Mouse (Mus musculus) embryonic facial prominence, embryonic 13.5 days (tissue): ENCODE measurements around the gene Ttyh2. TPM values are rescaled to one million over a fixed set of nuclear protein-coding genes. Genes with fewer than 3 reads are reported as not detected.

Source experiments
- ATAC-seq: fragments of 200-750 bp; cut with Nextera tagmentation; 2 replicates; pipeline ENCODE4 v1.8.0; 2017; ENCODE audit warnings: low read depth; ENCODE audit not compliant: insufficient number of reproducible peaks, insufficient read depth, low FRiP score, low TSS enrichment
- H3K27ac ChIP-seq: fragments of 300-500 bp; sonication (generic); 2 replicates; pipeline ENCODE4 v1.5.1; 2015; ENCODE audit warnings: moderate library complexity, mild to moderate bottlenecking, inconsistent platforms
- H3K27me3 ChIP-seq: fragments of 300-500 bp; sonication (generic); 2 replicates; pipeline ENCODE4 v1.6.1; 2015; ENCODE audit warnings: mild to moderate bottlenecking, inconsistent platforms
- H3K36me3 ChIP-seq: fragments of 300-500 bp; sonication (generic); 2 replicates; pipeline ENCODE4 v1.6.1; 2015; ENCODE audit warnings: mild to moderate bottlenecking, inconsistent platforms
- H3K4me1 ChIP-seq: fragments of 300-500 bp; sonication (generic); 2 replicates; pipeline ENCODE4 v1.6.1; 2015; ENCODE audit warnings: inconsistent platforms
- H3K4me2 ChIP-seq: fragments of 300-500 bp; sonication (generic); 2 replicates; pipeline ENCODE4 v1.6.1; 2015; ENCODE audit warnings: moderate library complexity, mild to moderate bottlenecking, inconsistent platforms
- H3K4me3 ChIP-seq: fragments of 300-500 bp; sonication (generic); 2 replicates; pipeline ENCODE4 v1.5.1; 2015; ENCODE audit warnings: mild to moderate bottlenecking, inconsistent platforms
- H3K9ac ChIP-seq: fragments of 300-500 bp; sonication (generic); 2 replicates; pipeline ENCODE4 v1.6.1; 2015; ENCODE audit warnings: mild to moderate bottlenecking, inconsistent platforms
- H3K9me3 ChIP-seq: fragments of 300-500 bp; sonication (generic); 2 replicates; pipeline ENCODE4 v1.6.1; 2016; ENCODE audit warnings: inconsistent platforms
- WGBS: fragments of 180-500 bp; shearing (Covaris S2); methylation state at CpG from one replicate; pipeline ENCODE4 v1.1.7; 2015; ENCODE audit warnings: mixed read lengths; 5-methylcytosine and 5-hydroxymethylcytosine counted together
- polyA plus RNA-seq: library from polyadenylated mRNA; unstranded; fragments of >200 nt; fragmentation: Nextera tagmentation; extraction: Ambion mirVana; gene quantifications from 2 replicates; pipeline ENCODE4 v1.2.1, GENCODE M21; 2015

Gene Ttyh2
- polyA plus RNA-seq, 1 experiment from 2014 or later = 18.2 TPM

DNA sequence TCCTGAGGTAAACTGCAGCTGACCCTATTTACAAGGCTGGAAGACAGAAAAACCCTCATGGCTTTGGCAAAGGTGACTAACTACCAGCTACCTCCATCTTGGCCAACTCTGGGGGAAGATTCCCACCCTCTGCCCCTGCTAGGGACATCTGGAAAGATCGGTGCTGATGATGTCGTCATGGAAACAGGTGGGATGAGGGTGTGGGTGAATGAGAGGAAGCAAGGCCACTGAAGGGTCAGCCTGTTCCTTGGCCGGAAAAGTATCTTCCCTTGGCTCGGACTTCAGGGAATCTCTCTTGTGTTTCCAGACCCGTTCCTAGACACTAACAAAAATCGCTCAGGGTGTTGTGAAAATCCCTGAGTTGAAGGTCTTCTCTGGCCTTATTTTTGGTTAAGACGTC, 40.3 kb downstream of the Ttyh2 start:
- no peak overlapping the region for H3K4me3 ChIP-seq
- H3K9me3 ChIP-seq = no peaks in the 10 kb centered on the region
- no peaks in the 10 kb centered on the region for H3K27me3 ChIP-seq
- H3K9ac ChIP-seq = no peak overlapping the region
- peaks cover 22% of the 10 kb centered on the region for H3K36me3 ChIP-seq
- H3K27ac ChIP-seq = no peak overlapping the region
- 73% methylated on average over 7 of the region's 7 CpGs for WGBS
- no peak for ATAC-seq
- no peaks in the 10 kb centered on the region for H3K4me1 ChIP-seq
- no peak overlapping the region for H3K4me2 ChIP-seq

DNA sequence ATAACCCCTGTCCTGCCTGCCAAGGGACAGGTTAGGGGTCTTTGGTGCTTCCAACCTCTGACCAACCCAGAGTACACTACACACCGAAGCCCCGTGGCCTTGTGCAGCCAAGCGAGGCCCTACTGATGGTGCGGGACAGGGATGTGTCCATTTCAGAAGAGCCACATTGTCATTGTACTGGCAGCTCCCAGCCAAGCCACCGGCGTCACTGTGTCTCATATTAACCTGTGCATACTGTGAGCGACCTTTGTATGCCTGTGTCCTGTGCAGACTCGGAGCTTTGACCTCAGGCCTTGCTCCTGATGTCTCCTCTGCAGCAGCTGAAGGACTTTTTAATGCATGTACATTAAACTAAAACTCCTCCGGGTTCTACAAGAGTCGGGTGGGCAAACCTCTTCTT, 45.3 kb downstream of the Ttyh2 start:
- Histone ChIP-seq H3K27ac (no peak overlapping the region), H3K36me3 (0 out of 2 replicates have a peak, but pooled peaks cover 3% of the 10 kb centered on the region), H3K9ac (no peak overlapping the region), H3K9me3 (no peaks in the 10 kb centered on the region), H3K4me2 (no peak overlapping the region), H3K4me1 (peaks cover 13% of the 10 kb centered on the region), H3K27me3 (no peaks in the 10 kb centered on the region), H3K4me3 (no peak overlapping the region)
- no peak for ATAC-seq
- WGBS = 87% methylated on average over 10 of the region's 10 CpGs

DNA sequence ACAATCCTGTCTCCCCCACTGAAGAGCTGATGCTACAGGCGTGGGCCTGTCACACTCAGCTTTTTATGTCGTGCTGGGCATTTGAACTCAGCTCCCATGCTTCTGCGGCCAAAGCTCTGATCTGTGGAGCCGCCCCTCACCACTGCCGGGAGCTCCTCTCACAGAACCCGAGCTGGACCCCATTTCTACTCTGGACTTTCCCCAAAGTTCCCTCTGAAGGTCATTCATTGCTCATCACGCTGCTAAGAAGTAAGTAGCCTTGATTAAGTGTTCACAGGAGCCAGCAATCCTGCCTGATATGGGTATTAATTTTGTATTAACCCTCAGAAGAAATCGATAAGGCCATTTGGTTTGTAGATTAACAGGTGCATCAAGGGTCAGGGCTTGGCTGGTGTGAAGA, 47.2 kb downstream of the Ttyh2 start:
- no peak overlapping the region for H3K27ac ChIP-seq
- no peak overlapping the region for H3K4me3 ChIP-seq
- WGBS = 88% methylated on average over 8 of the region's 8 CpGs
- no peaks in the 10 kb centered on the region for H3K27me3 ChIP-seq
- H3K9me3 ChIP-seq = no peaks in the 10 kb centered on the region
- H3K4me1 ChIP-seq = peaks cover 20% of the 10 kb centered on the region
- ATAC-seq = no peak
- H3K36me3 ChIP-seq = no peaks in the 10 kb centered on the region
- no peak overlapping the region for H3K4me2 ChIP-seq
- H3K9ac ChIP-seq = no peak overlapping the region

DNA sequence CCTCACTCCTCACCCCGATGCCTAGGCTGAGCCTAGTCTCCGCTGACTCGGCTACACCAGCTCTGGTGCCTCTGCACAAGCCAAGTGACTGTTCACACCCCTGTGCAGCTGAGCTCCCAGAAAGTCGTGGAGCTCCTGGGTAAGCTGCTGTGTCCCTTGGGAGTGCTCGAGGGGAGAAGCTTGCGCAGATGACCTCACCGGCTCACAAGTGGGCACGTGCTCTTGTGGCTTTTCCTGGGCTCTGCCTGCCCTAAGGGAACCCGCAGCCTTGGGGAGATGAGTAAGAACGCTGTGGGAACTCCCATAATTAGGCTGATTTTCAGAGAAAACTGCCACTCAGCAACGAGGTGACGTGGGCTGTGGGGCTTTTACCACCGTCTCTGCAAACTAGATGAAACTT, 47.8 kb downstream of the Ttyh2 start:
- no peak; the same call in 1 of the 2 replicates for ATAC-seq
- Histone ChIP-seq H3K4me1 (peaks cover 25% of the 10 kb centered on the region), H3K27ac (no peak overlapping the region), H3K9ac (no peak overlapping the region), H3K4me3 (no peak overlapping the region), H3K9me3 (no peaks in the 10 kb centered on the region), H3K4me2 (no peak overlapping the region), H3K36me3 (no peaks in the 10 kb centered on the region), H3K27me3 (no peaks in the 10 kb centered on the region)
- 56% methylated on average over 13 of the region's 13 CpGs for WGBS

DNA sequence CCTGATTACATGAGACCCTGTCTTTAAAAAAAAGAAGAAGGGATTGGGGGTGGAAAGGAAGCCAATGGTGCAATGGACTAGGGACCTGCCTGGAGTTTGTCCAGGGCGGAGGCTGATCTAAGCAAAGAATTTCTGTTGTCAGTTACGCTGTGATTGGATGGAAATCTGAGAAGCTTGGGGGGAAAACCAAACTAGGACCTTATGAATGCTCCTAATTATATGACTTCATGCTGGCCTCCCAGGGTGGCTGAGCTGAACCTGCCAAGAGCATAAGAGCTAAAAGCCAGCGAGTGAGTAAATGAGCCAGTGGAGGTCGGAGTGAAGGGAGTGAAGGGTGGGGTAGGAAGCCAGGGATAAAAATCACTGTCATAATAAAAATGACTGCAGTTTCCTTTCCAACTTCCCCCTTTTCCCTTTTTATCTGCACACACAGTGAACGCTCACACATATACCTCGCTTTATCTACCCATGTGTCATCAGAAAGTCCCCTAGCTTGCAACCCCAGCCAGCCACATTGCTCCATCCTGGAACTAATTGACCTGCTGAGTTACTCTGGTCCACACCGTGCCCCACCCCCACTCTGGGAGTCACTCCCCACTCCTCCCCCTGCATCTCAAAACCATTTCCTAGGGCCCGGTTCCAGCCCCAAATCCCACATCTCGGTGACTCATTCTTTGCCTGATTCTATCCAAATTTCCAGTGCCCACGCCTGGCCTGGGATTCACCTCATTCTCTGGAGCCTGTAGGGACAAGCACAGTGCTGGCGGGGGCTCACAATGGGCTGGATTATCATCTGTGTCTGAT, 49.8 kb downstream of the Ttyh2 start:
- Histone ChIP-seq H3K4me1 (peaks cover 32% of the 10 kb centered on the region), H3K36me3 (no peaks in the 10 kb centered on the region), H3K27ac (peak overlapping the region; percentile 66; the same call in 1 of the 2 replicates), H3K4me3 (no peak overlapping the region), H3K4me2 (peak overlapping the region; percentile 14; the same call in 1 of the 2 replicates), H3K27me3 (no peaks in the 10 kb centered on the region), H3K9ac (no peak overlapping the region), H3K9me3 (no peaks in the 10 kb centered on the region)
- ATAC-seq = no peak
- 24% methylated on average over 11 of the region's 11 CpGs for WGBS

DNA sequence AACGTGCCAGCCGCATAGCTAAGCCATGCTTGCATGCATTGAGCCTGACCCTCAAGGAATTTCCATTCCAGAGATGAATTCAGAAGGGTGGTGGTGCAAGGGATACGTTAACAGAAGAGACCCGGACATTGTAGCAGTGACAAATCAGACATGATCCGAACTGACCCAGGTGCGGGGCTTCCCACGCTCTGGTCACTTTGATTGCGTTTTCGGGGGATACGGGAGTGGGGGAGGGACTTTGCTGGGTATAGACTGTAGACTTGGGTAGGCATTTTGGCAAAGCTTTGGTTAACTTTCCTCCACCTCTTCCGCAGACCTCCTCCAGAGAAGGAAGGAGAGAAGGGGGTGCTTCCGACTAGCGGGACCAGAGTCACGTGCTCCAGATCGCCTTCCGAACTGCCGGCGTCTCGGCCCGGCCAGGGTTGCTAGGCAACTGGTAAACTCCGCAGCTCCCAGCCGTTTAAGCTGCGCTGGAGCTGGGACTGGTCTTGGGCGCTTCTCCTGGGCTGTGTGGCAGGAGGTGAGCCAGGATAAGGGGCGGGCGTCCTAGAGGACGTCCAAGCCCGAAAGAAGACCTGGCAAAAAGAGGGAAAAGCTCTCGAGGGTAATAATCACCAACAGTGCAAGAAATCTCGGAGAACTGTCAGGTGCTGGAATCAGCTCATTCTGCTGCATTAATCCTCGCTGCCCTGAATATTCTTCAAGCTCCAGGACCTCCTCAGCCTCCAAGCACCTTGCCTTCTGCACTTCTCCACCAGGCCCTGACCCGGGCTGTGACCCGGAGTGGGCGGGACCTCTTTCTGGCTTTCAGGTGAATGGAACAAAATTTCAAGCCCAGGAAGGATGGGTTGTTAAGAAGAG, 52.0 kb downstream of the Ttyh2 start, which contains the start of gene Dnaic2:
TSS of gene Dnaic2 (plus strand) at position 444 of the 861 bp plus-strand sequence.
- Histone ChIP-seq H3K4me2 (peak within 1 kb of the TSS; percentile 71), H3K27me3 (no peaks in the 10 kb centered on the region), H3K9ac (peak within 1 kb of the TSS; percentile 58; the same call in 1 of the 2 replicates), H3K4me3 (peak within 1 kb of the TSS; percentile 35), H3K36me3 (no peaks in the 10 kb centered on the region), H3K27ac (no peak within 1 kb of the TSS), H3K9me3 (no peaks in the 10 kb centered on the region), H3K4me1 (peaks cover 32% of the 10 kb centered on the region)
- ATAC-seq = peak; percentile 75; the same call in 1 of the 2 replicates
- 12% methylated on average over 34 of the region's 34 CpGs for WGBS

GRCm38 (mm10) chr11:114727826-114728186, 52.6 kb downstream of the Ttyh2 start:
- WGBS = 21% methylated on average over 5 of the region's 5 CpGs
- H3K4me3 ChIP-seq = no peak overlapping the region; the same call in 1 of the 2 replicates
- 0 out of 2 replicates have a peak overlapping the region, but pooled peaks have one; percentile 58 for H3K9ac ChIP-seq

DNA sequence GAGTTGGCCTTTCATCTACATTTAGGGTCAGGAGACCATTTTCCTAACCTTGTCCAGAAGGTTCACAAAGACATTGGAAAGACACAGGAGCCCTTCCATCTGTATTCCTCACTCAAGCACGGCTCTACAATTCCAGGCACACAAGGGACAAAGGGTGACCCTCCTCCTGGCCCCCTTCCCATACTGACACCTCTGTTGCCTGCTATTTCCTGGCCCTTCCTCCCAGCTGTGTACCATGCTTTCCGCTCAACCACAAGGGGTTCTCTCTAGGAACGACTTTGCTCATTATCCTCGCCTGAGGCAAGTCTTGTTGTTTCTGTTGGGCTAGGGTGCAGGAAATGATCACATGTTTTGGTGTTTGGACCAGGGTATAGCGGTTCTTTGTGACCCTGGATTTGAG, 53.1 kb downstream of the Ttyh2 start:
- WGBS = 25% methylated on average over 5 of the region's 5 CpGs
- Histone ChIP-seq H3K4me3 (no peak overlapping the region), H3K27ac (no peak overlapping the region), H3K9me3 (no peaks in the 10 kb centered on the region), H3K36me3 (no peaks in the 10 kb centered on the region), H3K9ac (no peak overlapping the region), H3K4me2 (no peak overlapping the region), H3K4me1 (peaks cover 28% of the 10 kb centered on the region), H3K27me3 (no peaks in the 10 kb centered on the region)
- no peak for ATAC-seq

More at GRCm38 (mm10) chr11:114727826-114728186, 52.6 kb downstream of the Ttyh2 start:
- no peak for ATAC-seq
- Histone ChIP-seq H3K27me3 (no peaks in the 10 kb centered on the region), H3K27ac (no peak overlapping the region), H3K4me1 (peaks cover 32% of the 10 kb centered on the region), H3K9me3 (no peaks in the 10 kb centered on the region), H3K36me3 (no peaks in the 10 kb centered on the region), H3K4me2 (peak overlapping the region; percentile 71)

DNA sequence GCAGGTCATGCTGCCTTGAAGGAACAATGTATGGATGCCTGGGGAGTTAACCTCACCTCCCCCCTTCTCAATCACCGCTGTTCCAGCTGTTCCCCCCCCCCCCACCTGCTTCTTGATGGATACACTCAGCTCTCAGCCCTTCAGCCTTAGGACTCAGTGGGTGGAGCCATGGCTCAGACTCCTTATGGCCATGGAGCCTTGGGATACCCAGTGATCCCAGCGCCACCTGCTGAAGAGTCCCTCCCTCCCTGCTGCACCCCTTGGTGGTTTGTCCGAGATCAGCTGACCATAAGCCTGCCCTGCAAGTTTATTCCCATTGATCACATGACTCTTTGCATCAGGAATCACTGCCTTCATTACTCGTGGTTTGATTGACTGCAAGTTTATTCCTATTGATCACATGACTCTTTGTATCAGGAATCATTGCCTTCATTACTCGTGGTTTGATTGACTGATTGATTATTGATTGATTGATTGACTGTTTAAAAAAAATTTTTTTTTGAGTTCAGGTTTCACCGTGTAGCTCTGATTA, 54.7 kb downstream of the Ttyh2 start:
- H3K9me3 ChIP-seq = no peaks in the 10 kb centered on the region
- H3K4me2 ChIP-seq = no peak overlapping the region
- peaks cover 25% of the 10 kb centered on the region for H3K4me1 ChIP-seq
- no peak overlapping the region for H3K4me3 ChIP-seq
- 56% methylated on average over 6 of the region's 6 CpGs for WGBS
- H3K9ac ChIP-seq = no peak overlapping the region
- no peaks in the 10 kb centered on the region for H3K27me3 ChIP-seq
- no peak for ATAC-seq
- H3K36me3 ChIP-seq = no peaks in the 10 kb centered on the region
- H3K27ac ChIP-seq = no peak overlapping the region

DNA sequence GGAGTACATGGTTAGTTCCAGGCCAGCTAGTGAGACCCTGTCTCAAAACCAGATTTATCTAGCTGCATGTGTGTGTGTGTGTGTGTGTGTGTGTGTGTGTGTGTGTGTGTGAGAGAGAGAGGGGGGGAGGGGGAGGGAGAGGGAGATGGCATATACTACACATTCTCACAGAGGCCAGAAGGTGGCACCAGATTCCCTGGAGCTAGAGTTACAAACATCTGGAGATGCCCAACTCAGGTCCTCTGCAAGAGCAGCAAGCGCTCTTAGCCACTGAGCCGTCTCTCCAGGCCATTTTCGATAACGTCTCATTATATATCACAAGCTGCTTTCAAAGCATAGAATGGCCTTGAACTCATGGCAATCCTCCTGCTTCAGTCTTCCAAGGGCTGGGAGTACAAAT, 56.5 kb downstream of the Ttyh2 start:
- peaks cover 17% of the 10 kb centered on the region for H3K4me1 ChIP-seq
- H3K4me3 ChIP-seq = no peak overlapping the region
- no peak overlapping the region for H3K27ac ChIP-seq
- no peak overlapping the region for H3K4me2 ChIP-seq
- H3K27me3 ChIP-seq = no peaks in the 10 kb centered on the region
- H3K36me3 ChIP-seq = no peaks in the 10 kb centered on the region
- no peak for ATAC-seq
- no peak overlapping the region for H3K9ac ChIP-seq
- WGBS = 66% methylated on average over 4 of the region's 4 CpGs
- H3K9me3 ChIP-seq = no peaks in the 10 kb centered on the region

DNA sequence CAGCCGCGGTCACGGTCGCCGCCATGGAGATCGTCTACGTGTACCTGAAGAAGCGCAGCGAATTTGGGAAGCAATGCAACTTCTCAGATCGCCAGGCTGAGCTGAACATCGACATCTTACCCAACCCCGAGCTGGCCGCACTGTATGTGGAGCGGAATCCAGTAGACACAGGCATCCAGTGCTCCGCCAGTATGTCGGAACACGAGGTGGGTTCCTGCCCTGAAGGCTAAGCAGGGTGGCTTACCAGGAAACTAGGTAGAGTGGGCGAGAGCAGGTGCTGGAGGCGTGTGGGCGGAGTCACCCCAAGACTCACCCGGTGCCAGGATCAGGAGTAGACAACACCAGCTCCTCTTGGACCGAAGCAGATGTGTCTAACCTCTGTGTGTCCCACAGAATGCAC, 57.7 kb downstream of the Ttyh2 start:
- Histone ChIP-seq H3K27ac (no peak overlapping the region), H3K27me3 (no peaks in the 10 kb centered on the region), H3K4me3 (no peak overlapping the region), H3K9ac (no peak overlapping the region), H3K9me3 (no peaks in the 10 kb centered on the region), H3K4me2 (no peak overlapping the region), H3K4me1 (peaks cover 10% of the 10 kb centered on the region), H3K36me3 (no peaks in the 10 kb centered on the region)
- no peak for ATAC-seq
- WGBS = 79% methylated on average over 22 of the region's 22 CpGs
